Mouse (Mus musculus) right cerebral cortex, adult 18-20 months (tissue): Measurements from ENCODE around the gene Galnt10.

Experiments used
- DNase-seq: peaks from one replicate; pipeline ENCODE4 v3.0.0; 2022; ENCODE audit warnings: mixed read lengths

Gene Galnt10

DNA sequence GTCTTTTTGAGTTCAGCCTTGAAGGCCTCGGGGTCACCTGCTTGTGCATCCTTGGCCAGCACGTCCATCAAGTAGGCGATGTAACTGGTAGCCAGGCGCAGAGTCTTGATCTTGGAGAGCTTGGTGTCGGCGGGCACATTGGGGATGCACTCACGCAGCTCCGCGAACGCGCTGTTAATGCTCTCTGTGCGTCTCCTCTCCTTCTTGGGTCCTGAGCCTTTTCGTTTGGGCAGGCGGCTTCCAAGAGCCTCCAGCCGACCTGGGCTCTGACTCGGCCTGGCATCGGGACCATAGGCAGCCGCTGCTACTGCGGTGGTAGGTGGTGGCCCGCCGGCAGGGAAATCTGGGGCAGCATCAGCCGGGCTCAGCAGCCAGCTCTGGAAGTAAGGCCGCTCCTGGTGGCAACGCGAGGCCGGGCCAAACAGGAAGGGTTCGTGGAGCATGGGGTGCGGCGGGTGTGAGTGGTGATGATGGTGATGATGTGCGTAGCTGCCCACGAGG is 186.1 kb downstream of the Galnt10 start:
- DNase-seq: no peak

DNA sequence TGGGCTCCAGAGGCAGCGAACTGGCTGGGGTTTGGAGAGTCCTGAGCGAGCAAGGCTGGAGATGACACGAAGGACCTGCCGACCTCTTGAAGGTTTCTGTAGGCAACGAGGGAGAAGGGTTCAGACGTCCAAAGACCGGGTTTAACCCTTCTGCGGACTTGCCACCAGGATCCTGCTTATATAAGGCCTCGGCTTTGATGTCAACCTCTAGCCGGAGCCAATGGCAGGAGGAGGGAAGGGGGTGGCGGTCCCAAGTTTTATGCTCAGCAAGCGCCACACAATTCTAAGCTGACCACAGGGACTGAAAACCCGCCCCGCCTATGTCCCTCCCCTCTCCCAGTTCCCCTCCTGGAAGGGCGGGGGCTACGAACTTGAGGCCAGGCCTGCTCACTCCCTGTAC is 186.6 kb downstream of the Galnt10 start:
- DNase-seq: no peak

DNA sequence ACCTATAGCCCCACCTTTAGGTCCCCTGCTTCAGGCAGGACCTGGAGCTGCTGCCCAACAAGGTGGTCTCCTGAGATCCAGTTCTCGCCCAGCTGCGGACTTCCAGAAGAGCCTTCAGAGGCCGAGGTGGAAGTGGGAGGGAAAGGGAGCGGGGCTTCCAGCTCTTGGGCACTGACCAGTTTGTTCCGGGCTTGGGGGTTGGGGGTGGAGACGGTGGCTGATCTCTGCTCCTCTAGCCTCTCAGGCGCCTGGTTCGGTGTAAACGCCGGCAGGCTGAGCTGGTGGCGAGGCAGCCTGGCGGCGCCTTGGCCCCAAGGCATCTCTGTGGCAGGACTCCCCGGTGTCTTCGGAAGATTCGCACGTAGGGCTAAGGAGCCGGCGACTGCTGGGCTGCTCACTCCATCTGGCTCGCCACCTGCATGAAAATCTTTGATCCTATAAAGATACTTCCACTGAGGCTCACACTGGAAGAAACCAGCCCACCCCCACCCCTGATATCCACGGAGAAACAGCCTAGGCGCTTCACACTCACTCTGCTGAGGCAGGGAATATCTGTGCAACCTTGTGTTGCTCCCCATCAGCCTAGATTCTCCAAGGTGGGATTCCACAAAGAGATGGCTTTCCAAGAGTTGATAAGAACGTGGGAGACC is 187.4 kb downstream of the Galnt10 start, which contains the start of gene Hand1:
Gene Hand1, minus strand, starts transcription at position 267 of the 650 bp plus-strand sequence.
- no peak for DNase-seq

DNA sequence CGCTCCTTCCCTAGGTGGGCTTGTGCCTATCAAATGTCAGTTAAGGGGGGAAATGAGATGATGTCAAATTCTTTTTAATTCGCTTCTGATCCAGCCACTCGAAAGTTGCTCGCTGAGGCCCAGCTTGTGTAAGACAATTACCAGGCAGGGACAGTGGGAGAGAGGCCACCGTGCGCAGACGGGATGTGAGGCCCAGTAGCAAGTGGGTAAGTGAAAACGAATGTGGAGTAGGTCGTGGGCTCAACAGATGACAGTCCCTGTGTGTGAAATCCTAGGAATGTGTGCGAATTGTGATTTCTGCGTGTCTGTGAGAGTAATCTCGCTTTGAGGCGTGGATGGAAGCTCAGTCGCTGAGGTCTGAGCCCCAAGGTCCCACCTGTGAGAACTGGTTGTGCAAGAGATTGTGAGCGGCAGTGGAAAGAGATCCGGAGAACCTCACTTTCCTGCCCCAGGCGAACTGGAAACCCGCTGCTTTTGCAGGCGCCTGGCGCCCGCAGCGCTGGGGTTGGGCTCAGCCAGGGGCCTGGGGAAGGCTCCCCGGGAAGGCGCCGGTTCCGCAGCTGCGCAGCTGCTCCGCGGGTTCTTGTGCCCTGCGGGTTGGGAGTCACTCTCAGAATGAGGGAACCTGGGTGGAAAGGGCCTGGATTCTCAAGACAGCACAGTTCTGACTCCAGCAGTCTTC is 188.2 kb downstream of the Galnt10 start:
- DNase-seq: no peak

DNA sequence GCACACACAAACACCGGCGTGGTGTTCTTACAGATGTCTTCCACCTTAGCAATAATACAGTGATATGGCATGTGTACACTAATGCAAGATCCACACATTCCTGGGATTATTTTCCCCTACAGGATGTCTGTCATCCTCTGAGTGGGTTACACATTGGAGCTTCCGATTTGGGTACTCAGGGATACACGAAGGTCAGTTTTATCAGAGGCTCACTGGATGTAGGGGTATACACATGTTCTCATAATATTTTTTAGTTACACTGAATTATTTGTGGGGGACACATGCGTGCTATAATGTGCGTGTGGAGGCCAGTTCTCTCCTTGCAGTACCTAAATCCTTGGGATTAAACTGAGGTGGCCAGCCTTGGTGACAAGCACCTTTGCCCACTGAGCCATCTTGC is 188.8 kb downstream of the Galnt10 start:
- DNase-seq: no peak

DNA sequence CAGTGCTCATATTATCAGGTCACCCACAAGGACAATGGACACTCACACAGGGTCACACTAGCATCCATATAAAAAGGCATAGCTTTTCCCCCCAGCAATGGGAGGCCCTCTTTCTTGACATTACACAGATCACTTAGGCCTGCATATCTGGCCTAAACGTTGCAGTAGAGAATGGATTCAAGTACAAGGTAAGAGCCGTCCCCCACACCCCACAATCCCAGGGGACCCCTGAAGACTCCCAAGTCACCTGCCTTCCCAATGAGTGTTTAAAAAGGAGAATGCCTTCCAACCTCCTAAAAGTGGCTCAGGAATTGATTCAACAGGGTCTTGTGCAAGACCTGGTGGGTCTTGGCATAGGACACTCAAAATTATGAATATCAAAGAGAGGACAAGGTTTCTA is 190.1 kb downstream of the Galnt10 start:
- DNase-seq: no peak

DNA sequence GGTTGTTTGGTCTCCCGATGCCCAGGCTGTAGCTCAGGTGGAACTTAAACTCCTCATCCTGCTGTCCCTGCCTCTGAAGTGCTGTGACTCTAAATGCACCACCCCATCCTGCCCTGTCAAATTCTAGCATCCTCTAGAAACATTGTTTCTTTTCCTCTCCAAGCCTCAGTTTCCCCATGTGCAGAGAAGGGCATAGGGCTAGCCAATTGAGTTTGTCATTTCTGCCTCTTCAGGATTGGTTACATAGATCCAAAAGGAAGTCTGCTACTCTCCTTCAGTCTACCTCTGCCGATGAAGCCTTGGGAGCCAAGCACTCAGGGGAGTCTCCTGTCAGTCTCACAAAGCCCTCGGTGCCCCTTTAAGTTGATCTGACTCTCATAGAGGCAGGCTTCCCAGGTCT is 190.7 kb downstream of the Galnt10 start:
- no peak for DNase-seq

DNA sequence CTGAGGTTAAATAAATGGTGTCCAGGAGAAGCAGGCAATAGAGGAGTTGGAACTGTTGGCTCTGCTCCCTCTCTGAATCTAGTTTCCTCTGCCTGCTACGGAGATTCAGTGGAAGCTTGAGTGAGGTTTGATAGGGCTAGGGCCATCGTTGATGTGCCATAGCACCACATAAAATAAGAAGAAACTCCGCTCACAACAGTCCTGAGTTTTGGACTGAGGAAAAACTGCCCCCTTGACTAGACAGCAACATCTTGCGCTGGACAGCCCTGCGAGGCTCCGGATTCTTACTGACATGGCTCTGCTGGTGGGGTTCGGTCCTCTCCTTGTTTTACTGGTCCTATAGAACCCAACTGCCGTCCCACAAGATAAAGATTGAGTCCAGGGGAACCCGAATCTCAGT is 191.2 kb downstream of the Galnt10 start:
- no peak for DNase-seq
